Mouse (Mus musculus) spleen, adult 18-20 months (tissue): Measurements from ENCODE around the gene Mgrn1.
A peak's percentile ranks its signal among the peaks of the same experiment; 100 is the strongest.

Source experiments
- DNase-seq, 2 experiments: peaks; one replicate each; pipeline ENCODE4 v3.0.0; 2022; ENCODE audit warnings: mixed read lengths in 2 of 2

Gene Mgrn1

GRCm38 (mm10) chr16:4909745-4910144, 23.7 kb downstream of the Mgrn1 start:
- DNase-seq = no peak

- no peak for DNase-seq
Observed at GRCm38 (mm10) chr16:4910758-4911157, 24.7 kb downstream of the Mgrn1 start.

GRCm38 (mm10) chr16:4912074-4912648, 26.1 kb downstream of the Mgrn1 start:
- DNase-seq = no peak

- DNase-seq = peak; percentile 21 to 30
Observed at GRCm38 (mm10) chr16:4912907-4913782, 27.1 kb downstream of the Mgrn1 start.

GRCm38 (mm10) chr16:4913783-4914735, 28.0 kb downstream of the Mgrn1 start:
- DNase-seq = peak; percentile 64 to 87

GRCm38 (mm10) chr16:4915931-4916330, 29.9 kb downstream of the Mgrn1 start:
- DNase-seq = no peak

- no peak for DNase-seq
Observed at GRCm38 (mm10) chr16:4916608-4917007, 30.6 kb downstream of the Mgrn1 start.

- no peak for DNase-seq
Observed at GRCm38 (mm10) chr16:4920556-4920955, 34.5 kb downstream of the Mgrn1 start.

GRCm38 (mm10) chr16:4922481-4922880, 36.4 kb downstream of the Mgrn1 start:
- DNase-seq = no peak

- no peak for DNase-seq
Observed at GRCm38 (mm10) chr16:4923996-4924395, 37.9 kb downstream of the Mgrn1 start.

- no peak for DNase-seq
Observed at GRCm38 (mm10) chr16:4927967-4928366, 41.9 kb downstream of the Mgrn1 start.

- no peak for DNase-seq
Observed at GRCm38 (mm10) chr16:4928474-4928873, 42.4 kb downstream of the Mgrn1 start.

GRCm38 (mm10) chr16:4932429-4932828, 46.4 kb downstream of the Mgrn1 start:
- DNase-seq = no peak

GRCm38 (mm10) chr16:4935430-4935829, 49.4 kb downstream of the Mgrn1 start:
- DNase-seq = no peak

- no peak for DNase-seq
Observed at GRCm38 (mm10) chr16:4935931-4936703, 50.1 kb downstream of the Mgrn1 start.

- no peak for DNase-seq
Observed at GRCm38 (mm10) chr16:4937351-4938190, 51.5 kb downstream of the Mgrn1 start.

- DNase-seq = no peak
Observed at GRCm38 (mm10) chr16:4938461-4938860, 52.4 kb downstream of the Mgrn1 start, which contains the start of gene Nudt16l1. Gene Nudt16l1 (plus strand): TSS chr16:4938761.

- DNase-seq = peak; percentile 93 to 96
Observed at GRCm38 (mm10) chr16:4938989-4939388, 52.9 kb downstream of the Mgrn1 start.

- no peak for DNase-seq
Observed at GRCm38 (mm10) chr16:4939412-4939811, 53.4 kb downstream of the Mgrn1 start.

- no peak for DNase-seq
Observed at GRCm38 (mm10) chr16:4940311-4940850, 54.3 kb downstream of the Mgrn1 start.

GRCm38 (mm10) chr16:4941016-4941415, 55.0 kb downstream of the Mgrn1 start:
- DNase-seq = no peak
